Mouse (Mus musculus) embryonic facial prominence, embryonic 11.5 days (tissue): ENCODE measurements at regions not wholly inside any gene's neighbourhood (a gene's known extent, or its start where the extent isn't known, plus 50 kb on each side); places are given as distances from the start of the nearest gene placed in this dataset.

ENCODE experiments used
- ATAC-seq: fragments of 200-750 bp; cut with Nextera tagmentation; replicated peaks from 2 replicates; pipeline ENCODE4 v1.8.0; 2017; ENCODE audit warnings: low read depth; ENCODE audit not compliant: insufficient number of reproducible peaks, low FRiP score, low TSS enrichment
- DNase-seq: peaks from one replicate; pipeline ENCODE4 v3.0.0-alpha.2; 2015; ENCODE audit warnings: low spot score
- H3K27ac ChIP-seq: fragments of 300-500 bp; sonication (generic); replicated peaks from 2 replicates; pipeline ENCODE4 v1.5.1; 2014; ENCODE audit warnings: mild to moderate bottlenecking, low read depth, low read length, control low read depth
- H3K27me3 ChIP-seq: fragments of 300-500 bp; sonication (generic); 2 replicates; pipeline ENCODE4 v1.6.1; 2014; ENCODE audit warnings: mild to moderate bottlenecking, low read length, moderate library complexity, mixed read lengths; ENCODE audit not compliant: control insufficient read depth, insufficient read depth
- H3K36me3 ChIP-seq: fragments of 300-500 bp; sonication (generic); replicated peaks from 2 replicates; pipeline ENCODE4 v1.6.1; 2014; ENCODE audit warnings: low read depth, mild to moderate bottlenecking, low read length, moderate library complexity, mixed read lengths; ENCODE audit not compliant: control insufficient read depth, insufficient read depth
- H3K4me1 ChIP-seq: fragments of 300-500 bp; sonication (generic); 2 replicates; pipeline ENCODE4 v1.6.1; 2014; ENCODE audit warnings: low read length, mixed read lengths; ENCODE audit not compliant: control insufficient read depth, insufficient read depth
- H3K4me2 ChIP-seq: fragments of 300-500 bp; sonication (generic); 2 replicates; pipeline ENCODE4 v1.6.1; 2014; ENCODE audit warnings: low read depth, mild to moderate bottlenecking, control low read depth, low read length, moderate library complexity
- H3K4me3 ChIP-seq: fragments of 300-500 bp; sonication (generic); 2 replicates; pipeline ENCODE4 v1.5.1; 2014; ENCODE audit warnings: low read depth, low read length, control low read depth
- H3K9ac ChIP-seq: fragments of 300-500 bp; sonication (generic); replicated peaks from 2 replicates; pipeline ENCODE4 v1.6.1; 2014; ENCODE audit warnings: mild to moderate bottlenecking, control low read depth, low read length
- H3K9me3 ChIP-seq: fragments of 300-500 bp; sonication (generic); replicated peaks from 2 replicates; pipeline ENCODE4 v1.6.1; 2016; ENCODE audit warnings: mild to moderate bottlenecking, low read length, inconsistent platforms, mixed read lengths; ENCODE audit not compliant: control insufficient read depth
- WGBS: fragments of 180-500 bp; shearing (Covaris S2); extraction: QIAGEN DNeasy Blood & Tissue Kit; methylation state at CpG from one replicate; pipeline ENCODE4 v1.1.7; 2014; 5-methylcytosine and 5-hydroxymethylcytosine counted together

DNA sequence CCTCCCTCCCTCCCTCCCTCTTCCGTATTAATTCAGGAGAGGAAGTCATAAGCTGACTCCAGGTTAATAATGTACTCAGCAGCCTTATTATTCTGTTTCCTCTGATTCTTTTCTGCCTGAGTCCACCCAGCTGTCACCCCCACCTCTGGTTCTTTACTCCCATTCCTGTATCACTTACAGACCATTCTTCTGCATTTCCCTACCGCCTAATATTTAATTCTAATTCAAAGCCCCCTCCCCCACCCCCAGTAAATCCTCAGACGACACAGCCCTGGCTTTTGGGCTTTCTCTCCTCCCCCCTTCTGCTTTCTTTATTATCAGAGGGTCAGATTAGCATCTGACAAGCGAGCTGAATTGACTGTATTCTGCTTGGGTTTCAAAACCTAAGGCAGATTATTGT is 215.5 kb upstream of the 1700012A03Rik start:
- H3K9me3 ChIP-seq: no peaks in the 10 kb centered on the region
- DNase-seq (no peak), ATAC-seq (no peak)
- no peak overlapping the region for H3K4me2 ChIP-seq
- H3K9ac ChIP-seq: no peak overlapping the region
- no peaks in the 10 kb centered on the region for H3K27me3 ChIP-seq
- no peaks in the 10 kb centered on the region for H3K4me1 ChIP-seq
- no peak overlapping the region for H3K4me3 ChIP-seq
- H3K36me3 ChIP-seq: no peaks in the 10 kb centered on the region
- H3K27ac ChIP-seq: no peak overlapping the region
- 24% methylated on average over 3 of the region's 4 CpGs for WGBS

DNA sequence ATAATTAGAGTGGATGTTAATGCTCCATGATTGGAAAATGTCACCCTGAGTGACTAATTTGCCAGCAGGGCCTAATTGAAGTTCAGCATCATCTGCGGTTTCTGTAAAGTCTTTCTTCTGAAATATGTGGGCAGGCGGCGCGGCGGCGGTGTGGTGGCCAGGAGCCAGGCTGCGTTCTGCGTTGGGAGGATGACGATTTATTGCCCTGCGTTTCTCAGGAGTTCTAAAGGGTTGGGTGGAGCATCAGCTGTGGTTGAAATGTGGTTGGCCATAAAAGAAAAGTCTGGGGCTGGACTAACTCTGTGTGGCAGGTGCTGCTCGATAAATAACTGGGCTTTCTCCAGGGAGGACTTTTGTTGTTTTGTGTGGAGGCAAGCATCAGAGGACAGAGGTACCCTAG is 219.4 kb upstream of the 1700012A03Rik start:
- H3K4me2 ChIP-seq: no peak overlapping the region
- H3K27me3 ChIP-seq: no peaks in the 10 kb centered on the region
- no peak overlapping the region for H3K4me3 ChIP-seq
- WGBS: 91% methylated on average over 11 of the region's 11 CpGs
- no peaks in the 10 kb centered on the region for H3K9me3 ChIP-seq
- DNase-seq (no peak), ATAC-seq (no peak)
- no peak overlapping the region for H3K9ac ChIP-seq
- H3K4me1 ChIP-seq: no peaks in the 10 kb centered on the region
- H3K36me3 ChIP-seq: no peaks in the 10 kb centered on the region
- H3K27ac ChIP-seq: no peak overlapping the region

DNA sequence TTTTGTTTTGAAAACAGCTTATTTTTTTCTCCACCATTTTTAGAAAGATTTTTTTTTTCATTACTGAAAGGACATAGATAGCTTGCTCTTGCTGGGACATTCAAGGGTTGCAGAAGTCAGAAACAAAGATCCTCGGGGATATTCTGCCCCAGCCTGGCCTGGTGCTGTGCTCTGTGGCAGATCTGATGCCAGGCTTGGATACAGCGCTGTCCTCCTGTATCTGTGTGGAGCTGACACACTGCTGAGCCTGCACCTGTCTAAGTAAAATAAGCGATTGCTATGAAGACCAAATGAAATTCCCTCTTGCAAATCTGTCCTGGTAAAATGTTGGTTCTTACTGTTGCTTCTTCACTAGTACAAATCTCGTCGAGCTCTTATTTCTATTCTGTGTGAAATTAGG is 226.4 kb upstream of the 1700012A03Rik start:
- Histone ChIP-seq H3K9ac (no peak overlapping the region), H3K4me2 (no peak overlapping the region), H3K9me3 (no peaks in the 10 kb centered on the region), H3K27me3 (no peaks in the 10 kb centered on the region), H3K27ac (no peak overlapping the region), H3K36me3 (no peaks in the 10 kb centered on the region), H3K4me3 (no peak overlapping the region), H3K4me1 (no peaks in the 10 kb centered on the region)
- no peak for DNase-seq
- no peak for ATAC-seq
- WGBS: 89% methylated on average over 5 of the region's 5 CpGs

DNA sequence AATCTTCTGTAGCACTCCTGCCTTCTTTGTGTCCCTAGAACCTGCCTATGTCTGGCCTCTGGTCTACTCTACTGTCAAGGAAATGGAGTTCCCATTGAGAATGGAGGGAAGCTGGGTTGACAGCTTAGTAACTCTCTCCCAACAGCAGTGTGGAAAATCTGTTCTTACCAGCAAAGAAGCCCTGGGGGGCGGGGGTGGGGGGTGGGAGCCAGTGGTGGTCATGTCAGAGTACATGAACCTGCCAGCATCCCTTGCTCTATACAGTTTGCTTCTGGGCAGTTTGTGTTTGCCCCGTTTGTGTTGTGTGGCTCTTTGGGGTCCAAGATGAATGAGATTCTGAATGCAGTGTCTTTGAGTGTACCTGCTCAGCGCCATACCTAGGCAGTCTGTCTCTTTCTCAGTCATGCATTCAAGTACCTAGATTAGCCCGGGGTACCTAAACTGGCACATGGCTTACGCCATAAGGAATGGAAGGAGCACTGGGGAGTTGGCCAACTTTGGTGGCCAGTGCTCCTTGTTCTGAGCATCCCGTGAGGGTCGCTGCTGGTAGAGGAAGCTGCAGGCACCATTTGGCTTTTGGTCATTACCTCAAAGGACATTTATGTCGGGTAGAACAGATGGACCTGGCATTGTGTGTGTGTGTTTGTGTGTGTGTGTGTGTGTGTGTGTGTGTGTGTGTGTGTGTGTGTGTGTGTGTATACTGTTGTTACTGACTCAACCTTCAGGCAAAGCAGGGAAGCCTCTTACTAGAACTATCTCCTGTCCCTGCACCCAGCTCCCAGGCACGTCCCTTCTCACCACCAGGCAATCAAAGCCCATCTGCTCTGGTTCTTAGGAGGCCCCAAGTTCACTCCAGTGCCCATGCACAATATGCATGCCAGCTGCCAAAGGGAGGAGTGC is 227.6 kb upstream of the 1700012A03Rik start:
- WGBS: 81% methylated on average over 9 of the region's 9 CpGs
- no peak for DNase-seq
- Histone ChIP-seq H3K9me3 (no peaks in the 10 kb centered on the region), H3K4me1 (no peaks in the 10 kb centered on the region), H3K4me2 (no peak overlapping the region), H3K27ac (no peak overlapping the region), H3K27me3 (no peaks in the 10 kb centered on the region), H3K9ac (no peak overlapping the region), H3K36me3 (no peaks in the 10 kb centered on the region), H3K4me3 (no peak overlapping the region)
- ATAC-seq: no peak

DNA sequence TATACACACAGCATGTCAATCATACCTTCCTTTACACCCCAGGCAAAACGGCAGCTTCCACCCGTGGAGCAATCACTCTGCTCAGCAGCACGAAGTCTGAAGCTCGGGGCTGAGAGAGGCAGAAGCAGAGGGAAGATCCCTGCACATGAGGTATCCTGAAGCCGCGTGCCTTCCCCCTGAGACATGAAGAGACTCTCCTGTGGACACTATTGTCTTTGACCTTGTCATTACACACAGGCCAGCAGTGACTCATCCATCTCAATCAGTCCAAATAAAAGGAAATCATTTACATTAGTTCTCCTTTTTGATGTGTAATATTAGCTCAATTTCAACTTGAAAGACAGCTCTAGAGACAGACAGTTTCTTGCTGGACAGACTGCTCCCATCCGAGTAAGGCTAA is 228.4 kb upstream of the 1700012A03Rik start:
- Histone ChIP-seq H3K27ac (no peak overlapping the region), H3K4me1 (no peaks in the 10 kb centered on the region), H3K9me3 (no peaks in the 10 kb centered on the region), H3K4me3 (no peak overlapping the region), H3K4me2 (no peak overlapping the region), H3K27me3 (no peaks in the 10 kb centered on the region), H3K9ac (no peak overlapping the region), H3K36me3 (no peaks in the 10 kb centered on the region)
- ATAC-seq (no peak), DNase-seq (no peak)
- WGBS: 54% methylated on average over 7 of the region's 7 CpGs

DNA sequence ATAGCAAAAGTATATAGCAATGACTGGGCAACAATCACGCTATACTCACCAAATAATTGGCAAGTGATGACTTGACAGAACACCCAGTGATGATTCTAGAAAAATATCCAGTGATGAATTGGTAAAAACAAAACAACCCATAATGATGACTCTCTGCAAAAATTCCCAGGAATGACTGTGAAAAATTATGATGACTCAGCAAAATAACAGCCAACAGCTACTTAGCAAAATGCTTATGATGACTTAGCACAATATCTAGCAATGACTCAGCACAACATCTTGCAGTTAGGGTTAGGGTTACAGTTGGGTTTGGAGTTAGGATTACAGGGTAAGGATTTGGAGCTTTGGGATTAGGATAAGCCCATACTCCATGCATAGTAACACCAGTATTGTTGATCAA is 232.4 kb upstream of the 1700012A03Rik start:
- H3K36me3 ChIP-seq: no peaks in the 10 kb centered on the region
- no peak overlapping the region for H3K4me2 ChIP-seq
- no peaks in the 10 kb centered on the region for H3K4me1 ChIP-seq
- no peak overlapping the region for H3K4me3 ChIP-seq
- 76% methylated on average over 1 of the region's 1 CpGs for WGBS
- H3K9ac ChIP-seq: no peak overlapping the region
- DNase-seq: no peak
- H3K27me3 ChIP-seq: no peaks in the 10 kb centered on the region
- no peaks in the 10 kb centered on the region for H3K9me3 ChIP-seq
- H3K27ac ChIP-seq: no peak overlapping the region
- ATAC-seq: no peak

DNA sequence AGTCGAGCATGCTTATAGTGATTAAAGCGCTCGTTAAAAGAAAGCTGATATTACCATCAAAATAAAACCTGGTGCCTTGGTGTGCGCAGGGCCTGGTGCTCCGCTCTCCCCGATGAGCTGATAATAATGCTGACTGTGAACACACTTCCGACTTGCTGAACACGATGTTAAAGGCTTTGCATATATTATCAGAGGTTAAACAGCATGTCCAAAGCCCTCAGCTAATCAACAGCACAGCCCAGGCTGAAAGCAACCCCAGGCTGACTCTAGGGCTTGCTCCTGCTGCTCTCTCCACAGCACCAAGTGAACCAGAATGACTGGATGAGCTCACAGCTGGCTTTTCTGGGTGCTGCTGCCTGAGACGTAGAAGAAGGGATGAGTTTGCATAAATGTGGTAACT is 238.2 kb upstream of the 1700012A03Rik start:
- WGBS: 51% methylated on average over 9 of the region's 9 CpGs
- H3K9ac ChIP-seq: no peak overlapping the region
- no peaks in the 10 kb centered on the region for H3K27me3 ChIP-seq
- H3K4me1 ChIP-seq: no peaks in the 10 kb centered on the region
- DNase-seq (no peak), ATAC-seq (no peak)
- no peaks in the 10 kb centered on the region for H3K36me3 ChIP-seq
- no peak overlapping the region for H3K4me2 ChIP-seq
- no peak overlapping the region for H3K4me3 ChIP-seq
- H3K27ac ChIP-seq: no peak overlapping the region
- H3K9me3 ChIP-seq: no peaks in the 10 kb centered on the region

DNA sequence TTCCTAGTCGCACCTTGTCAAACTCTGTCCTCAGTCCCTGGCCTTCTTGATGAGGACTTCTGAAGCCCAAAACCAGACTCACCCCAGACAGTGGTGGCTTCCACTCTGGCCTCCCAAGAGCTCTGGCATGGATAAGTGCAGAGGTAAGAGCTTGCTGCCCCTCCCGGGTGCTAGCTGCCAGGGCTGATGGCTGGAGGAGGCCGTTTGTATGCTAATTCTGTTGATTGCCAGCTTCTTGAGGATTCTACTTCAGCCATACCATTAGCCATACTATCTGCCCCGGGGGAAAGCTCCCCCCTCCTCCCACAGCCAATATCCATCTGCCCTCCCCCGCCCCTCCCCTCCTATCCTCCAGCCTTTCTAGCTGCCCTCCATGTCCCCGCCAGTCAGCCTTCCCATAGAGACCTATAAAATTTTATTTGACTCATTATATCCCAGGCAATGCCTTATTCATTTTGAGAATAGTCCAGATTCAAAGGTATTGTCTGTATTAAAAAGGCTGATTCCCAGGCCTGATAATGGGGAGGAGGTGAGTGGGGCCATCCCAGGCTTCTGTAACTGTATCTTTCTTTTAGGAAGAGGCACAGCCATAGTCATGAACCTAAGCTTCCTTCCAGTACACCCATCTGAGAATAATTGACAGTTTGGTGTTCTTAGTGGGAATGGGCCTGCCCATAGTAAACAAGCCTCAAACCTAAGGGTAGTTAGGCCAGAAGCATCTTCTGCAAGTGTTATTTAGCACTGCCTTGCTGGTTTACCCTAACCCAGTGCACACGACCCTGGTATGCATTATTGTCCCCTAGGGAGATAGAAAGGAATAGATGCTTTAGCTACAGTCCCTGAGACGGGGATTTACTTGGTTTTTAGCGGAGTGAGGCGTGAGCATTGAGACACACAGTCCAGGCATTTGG is 239.2 kb upstream of the 1700012A03Rik start:
- H3K27me3 ChIP-seq: no peaks in the 10 kb centered on the region

More for the DNA sequence above, 239.2 kb upstream of the 1700012A03Rik start:
- 0 out of 2 replicates have a peak, but pooled peaks have one; percentile 29 for ATAC-seq
- no peak for DNase-seq
- Histone ChIP-seq H3K9me3 (no peaks in the 10 kb centered on the region), H3K9ac (no peak overlapping the region), H3K27ac (no peak overlapping the region), H3K4me1 (no peaks in the 10 kb centered on the region), H3K4me3 (no peak overlapping the region), H3K4me2 (no peak overlapping the region), H3K36me3 (no peaks in the 10 kb centered on the region)
- 57% methylated on average over 10 of the region's 10 CpGs for WGBS
